Mouse (Mus musculus) layer of hippocampus, postnatal 10 days (tissue): ENCODE measurements around the gene Casr. TPM values are rescaled to one million over a fixed set of nuclear protein-coding genes. Genes with fewer than 3 reads are reported as not detected.

Experiments used
- DNase-seq, 2 experiments: peaks; one replicate each; pipeline ENCODE4 v3.0.0; 2021; ENCODE audit warnings: low spot score in 2 of 2
- total RNA-seq, 2 experiments: library from RNA; stranded (reverse); gene quantifications; 2 replicates each; pipeline ENCODE4 v1.2.3; 2021

The Casr gene
- total RNA-seq, 2 experiments from 2014 or later = 1.7 to 2.3 TPM

DNA sequence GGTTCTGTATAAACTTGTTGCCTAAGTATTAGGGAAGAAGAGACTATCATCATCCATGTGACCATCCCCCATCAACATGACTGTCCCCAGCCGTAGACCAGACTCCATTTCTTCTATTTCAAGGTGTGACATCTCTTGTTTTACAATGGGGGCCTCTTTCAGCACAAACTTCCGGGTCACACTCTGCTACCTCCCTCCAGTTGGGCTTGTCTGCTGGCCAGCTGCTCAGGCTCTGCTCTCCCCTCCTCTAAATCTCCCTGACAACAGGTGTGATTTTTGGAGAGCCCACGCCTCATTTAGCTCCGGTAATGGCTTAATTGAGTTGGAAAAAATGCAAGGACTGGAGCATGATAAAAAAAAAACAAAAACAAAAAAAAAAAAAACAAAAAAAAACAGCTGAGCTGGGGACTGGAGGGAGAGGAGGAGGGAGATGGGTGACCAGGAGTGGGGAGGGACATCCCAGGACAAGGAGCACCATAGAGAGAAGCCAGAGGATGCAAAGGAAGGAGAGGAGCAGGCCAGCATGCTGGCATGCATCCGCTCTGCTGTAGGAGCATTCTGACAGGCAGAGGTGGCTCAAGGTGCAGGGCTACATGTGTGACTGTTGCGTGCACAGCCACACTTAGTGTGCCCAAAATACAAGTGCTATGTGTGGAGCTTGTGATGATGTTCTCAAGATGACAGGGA lies 35.2 kb downstream of the Casr start:
- no peak for DNase-seq

DNA sequence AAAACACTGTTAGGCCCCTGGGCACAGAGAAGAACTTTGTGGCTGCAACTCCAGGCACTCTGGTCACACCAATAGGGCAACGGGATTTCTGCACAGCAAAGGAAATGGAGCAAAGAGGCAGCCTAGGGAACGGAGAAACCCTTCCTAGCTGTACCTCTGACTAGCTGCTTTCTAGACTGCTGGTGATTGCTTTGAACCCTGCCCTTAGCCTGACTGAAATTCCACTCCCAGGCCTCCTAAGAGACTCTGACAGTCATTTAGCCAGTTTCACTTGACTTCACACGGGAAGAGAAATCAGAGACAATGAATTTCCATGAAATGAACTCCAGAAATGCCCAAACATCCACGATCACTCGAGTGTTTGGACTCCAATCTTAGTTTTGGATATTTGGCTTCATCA lies 38.8 kb downstream of the Casr start:
- no peak for DNase-seq

DNA sequence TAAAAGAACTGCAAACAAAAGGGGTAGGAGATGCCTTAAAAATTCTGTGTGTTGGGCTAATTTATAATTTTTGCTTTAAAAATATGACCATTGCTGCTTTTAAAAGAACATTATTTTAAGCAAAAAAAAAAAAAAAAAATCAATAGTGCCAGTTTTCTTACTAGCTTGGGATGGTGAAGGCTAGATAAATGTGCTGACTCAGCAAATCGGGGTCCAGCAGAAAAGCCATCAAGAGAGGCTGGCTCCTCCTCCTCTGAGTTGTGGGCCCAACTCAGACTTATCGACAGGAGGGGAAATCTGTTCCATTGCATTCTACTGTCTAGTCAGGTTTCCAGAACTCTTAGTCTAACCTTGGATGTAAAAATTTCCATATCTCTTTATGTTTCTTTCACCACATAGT lies 45.6 kb downstream of the Casr start:
- no peak for DNase-seq

DNA sequence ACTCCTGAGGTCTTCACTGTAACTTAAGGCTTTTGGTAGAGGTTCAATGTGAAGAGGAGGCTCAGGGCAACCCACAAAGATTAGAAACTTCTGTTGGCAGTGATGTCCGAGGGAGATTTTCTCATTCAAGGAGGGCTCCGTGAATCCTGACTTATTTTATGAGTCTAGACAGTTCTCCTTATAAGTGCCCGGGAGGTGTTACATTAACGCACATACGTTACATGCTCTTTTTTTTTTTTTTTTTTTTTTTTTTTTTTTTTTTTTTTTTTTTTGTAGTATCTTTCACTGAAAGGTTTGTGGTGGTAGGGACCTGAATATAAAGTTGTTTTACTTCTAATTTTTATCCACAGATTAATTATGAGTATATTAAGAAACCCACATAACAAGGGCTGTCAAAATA lies 54.6 kb downstream of the Casr start:
- no peak for DNase-seq

DNA sequence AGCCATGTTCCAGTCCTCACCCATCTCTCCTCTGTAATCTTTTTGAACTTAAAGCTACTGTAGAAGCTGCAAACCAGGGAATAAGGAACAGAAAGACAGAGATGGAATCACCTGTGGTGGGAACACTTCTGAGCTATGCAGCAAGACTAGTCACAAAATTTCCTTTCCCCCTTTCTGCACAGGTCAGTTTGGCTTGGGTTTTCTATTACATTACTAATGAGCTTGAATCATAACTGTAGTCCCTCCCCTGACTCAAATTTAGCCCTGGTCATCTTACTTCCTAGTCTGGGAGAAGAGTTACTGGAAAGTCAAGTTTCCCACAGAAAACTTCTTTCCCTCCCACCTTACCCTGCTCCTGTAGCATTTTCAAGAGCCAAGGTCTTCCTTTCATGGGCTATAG lies 55.1 kb downstream of the Casr start:
- no peak for DNase-seq

DNA sequence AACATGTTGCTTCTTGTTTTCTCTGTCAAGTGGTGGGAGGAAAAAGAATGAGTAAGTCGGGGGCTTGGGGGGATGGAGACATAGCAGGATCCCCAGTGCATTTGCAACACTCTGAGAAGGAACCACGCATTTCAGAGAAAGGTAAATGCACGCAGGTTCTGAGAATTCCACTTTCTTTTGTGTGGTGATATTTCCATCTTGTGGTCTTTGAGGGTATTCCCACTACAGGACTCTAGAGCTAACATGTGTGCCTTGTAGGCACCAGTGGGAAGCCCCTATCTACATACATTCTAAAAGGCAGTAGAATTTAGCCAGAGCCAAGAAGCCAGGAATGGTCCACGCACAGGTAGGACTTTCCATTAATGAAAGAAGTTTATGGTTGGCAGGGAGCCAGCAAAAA lies 56.0 kb downstream of the Casr start:
- no peak for DNase-seq

DNA sequence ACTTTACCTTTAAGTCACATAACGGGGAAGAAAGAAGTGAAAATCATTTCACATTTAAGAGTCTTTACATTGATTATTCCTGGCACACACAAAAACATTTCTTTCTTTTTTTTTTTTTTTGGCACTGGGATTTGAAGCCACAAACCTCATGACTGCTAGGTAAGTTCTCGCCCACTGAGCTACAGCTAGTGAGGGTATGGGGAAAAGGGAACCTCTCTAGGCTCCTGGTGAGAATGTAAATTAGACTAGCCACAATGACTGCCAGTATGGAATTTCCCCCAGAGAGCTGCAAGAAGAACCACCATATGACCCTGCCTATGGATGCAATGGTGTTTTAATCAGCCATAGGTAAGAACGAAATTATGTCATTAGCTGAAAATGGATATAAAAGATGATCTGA lies 56.8 kb downstream of the Casr start:
- no peak for DNase-seq

DNA sequence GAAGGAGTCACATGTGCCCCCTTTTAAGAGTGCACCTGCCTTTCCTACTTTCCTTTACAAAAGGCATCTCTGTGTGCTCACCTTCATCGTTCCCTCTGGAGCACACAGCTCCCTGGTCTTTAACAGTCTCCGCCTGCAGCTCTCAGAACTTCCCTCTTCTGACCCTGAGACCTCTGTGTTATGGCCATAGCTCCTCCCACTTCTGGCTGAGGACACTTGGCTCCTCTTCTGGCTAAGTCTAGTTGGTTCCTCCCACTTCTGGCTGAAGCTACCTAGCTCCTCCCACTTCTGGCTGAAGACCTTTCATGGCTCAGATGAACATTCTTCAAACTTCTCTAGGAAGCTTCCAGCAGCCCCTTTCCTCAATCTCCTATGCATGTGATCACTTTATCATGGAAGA lies 59.7 kb downstream of the Casr start:
- no peak for DNase-seq

DNA sequence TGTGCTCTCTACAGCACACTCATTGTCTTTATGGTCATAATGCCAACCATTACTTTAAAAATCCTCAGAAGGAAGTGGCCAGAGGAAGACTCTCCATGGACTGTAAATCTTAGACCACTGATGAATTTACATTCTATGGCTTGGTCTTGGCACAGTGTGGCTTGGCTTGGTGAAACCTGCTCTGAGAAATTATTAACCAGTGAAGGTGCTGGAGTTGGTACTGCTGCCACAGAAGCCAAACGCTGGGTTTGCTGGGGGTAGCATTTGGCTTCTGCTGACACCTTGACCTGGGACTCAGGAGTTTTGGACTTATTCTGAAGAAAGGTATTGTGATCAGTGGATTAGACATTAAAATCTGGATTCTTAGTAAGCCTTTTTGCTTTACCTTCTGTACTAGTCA lies 69.5 kb downstream of the Casr start:
- no peak for DNase-seq

DNA sequence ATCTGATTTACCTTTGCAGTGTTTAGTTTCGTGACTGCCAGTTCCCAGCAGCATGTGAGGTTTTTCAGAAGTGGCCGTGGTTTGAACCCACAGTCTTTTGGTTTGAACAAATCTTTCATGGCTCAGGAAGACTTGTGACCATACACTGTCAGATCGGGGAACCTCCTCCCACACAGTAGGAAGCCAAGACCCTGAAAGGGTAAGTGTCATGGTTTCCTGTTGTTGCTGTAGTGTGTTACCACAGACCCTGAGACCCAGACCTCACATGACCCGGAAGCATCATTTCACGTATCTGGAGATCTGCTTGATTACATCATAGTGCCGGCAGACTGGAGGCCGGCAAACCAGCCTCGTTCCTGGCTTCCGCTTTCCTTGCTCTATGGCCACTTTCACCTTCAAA lies 85.1 kb downstream of the Casr start:
- no peak for DNase-seq

DNA sequence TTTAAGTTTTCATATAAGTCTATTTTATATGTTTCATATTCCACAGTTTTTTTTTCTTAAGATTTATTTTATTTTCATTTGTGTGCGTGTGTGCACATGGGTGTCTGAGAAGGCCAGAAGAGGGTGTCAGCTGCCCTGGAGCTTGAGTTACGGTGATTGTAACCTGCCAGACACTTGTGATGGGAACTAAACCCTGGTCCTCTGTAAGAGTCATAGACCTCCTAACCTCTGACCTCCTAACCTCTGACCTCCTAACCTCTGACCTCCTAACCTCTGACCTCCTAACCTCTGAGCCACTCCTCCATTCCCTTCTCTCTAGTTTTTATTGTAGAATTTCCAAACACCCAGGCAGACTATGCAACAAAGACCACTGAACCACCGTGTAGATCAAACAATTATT lies 86.4 kb downstream of the Casr start:
- no peak for DNase-seq

DNA sequence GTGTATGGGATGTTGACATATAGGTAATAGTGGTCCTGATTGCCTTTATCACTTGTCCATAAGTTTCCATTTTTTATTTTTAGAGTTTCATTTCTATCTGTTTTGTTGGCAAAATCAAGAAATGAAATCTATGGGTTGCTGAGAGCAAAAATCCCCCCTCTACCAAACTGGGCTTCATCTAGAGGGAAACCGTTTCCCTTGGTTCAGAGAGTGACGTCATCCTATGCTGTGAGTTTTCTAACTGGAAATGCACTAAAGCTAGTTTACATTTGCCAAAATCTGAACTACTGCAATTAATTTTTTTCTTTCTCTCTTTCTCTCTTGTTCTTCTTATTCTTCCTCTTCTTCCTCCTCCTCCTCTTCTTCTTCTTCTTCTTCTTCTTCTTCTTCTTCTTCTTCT lies 87.1 kb downstream of the Casr start:
- no peak for DNase-seq

DNA sequence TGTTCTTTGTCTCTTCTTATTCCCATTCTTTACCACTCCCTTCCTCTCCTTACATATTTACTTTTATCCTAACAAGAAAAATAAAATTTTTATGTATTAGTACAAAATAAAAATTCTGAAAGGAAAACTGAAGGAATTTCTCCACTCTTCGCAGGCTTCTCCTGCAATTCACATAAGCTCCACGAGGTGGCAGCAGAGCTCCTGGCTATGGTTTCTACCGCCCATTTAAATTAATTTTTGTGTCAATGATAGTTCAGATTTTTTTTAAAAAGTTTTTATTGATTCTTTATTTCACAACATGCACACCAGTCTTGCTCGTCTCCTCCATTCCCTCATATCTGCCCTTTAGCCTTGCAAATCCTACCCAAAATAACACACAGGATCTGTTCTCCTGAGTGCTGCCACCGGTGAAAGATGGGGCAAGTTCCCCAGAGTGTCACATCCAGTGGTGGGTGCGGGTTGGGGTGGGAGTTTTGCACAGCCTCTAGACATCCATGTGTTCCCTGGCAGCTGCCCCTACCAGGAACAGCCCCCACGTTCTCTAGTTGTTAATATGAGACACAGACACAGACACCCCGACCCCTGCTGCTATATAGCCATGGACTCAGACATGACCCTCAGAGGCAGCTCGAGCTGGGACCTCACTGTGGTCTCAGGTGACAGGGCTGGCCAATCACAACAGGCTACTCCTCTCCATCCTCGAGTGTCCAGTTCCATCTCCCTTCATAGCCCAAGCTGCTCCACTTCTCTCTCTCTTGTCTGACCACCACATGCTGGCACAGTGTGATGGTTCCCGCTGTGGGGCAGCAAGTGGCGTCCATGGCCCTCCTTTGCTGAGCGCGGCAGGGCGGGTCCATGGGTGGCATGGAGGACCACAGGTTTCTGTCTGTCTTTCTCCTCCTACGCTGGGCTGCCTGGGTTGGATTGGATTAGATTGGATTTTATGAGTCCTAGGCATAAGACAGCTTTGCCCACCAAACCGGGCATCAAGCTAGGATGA lies 88.4 kb downstream of the Casr start:
- peak; percentile 60 to 64 for DNase-seq

DNA sequence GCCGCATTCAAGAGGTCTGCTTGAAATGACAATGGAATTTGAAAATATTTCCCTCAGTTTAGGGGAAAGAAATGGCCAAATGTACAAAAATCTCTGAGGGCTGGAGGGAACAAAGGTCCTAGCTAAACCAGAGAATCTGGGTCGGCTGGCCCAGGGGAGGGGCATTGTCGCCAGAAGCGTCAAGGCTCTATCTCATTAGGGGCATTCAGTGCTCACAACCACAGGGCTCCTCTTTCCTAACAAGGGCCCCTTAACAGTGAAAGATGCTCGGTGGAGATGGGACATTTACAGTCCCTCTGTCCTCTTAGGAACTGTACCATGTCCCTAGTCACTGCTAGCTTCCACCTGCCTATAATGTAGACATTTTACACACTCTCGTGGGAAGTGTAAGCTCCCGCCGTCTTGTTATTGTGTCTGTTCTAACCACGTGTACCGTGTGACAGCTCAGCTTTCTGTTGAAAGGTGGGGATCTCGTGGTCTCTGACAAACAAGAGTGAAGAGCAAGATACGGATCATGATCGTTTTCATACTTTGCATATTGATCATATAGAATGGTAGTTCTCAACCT lies 90.8 kb downstream of the Casr start:
- DNase-seq = no peak

DNA sequence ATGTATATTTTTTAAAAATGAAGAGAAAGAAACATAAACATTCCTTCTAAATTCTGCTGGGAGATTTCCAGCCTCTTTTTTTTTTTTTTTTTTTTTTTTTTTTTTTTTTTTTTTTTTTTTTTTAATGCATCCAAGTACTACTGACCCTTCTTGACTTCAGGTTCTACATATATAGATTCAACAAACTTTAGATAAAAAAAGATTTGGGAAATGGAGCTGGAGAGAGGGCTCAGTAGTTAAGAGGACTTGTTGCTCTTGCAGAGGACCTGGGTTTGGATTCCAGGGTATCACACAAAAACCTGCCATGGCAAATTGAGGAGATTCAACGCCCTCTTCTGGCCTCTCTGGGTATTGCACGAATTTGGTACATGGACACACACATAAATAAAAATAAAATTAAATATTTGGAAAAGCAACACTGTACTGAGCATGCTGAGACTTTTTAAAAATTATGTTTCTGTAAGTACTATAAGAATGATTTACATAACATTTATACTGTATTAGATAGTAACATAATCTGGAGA lies 91.9 kb downstream of the Casr start:
- peak in 1 of 2 experiments; percentile 19 for DNase-seq

DNA sequence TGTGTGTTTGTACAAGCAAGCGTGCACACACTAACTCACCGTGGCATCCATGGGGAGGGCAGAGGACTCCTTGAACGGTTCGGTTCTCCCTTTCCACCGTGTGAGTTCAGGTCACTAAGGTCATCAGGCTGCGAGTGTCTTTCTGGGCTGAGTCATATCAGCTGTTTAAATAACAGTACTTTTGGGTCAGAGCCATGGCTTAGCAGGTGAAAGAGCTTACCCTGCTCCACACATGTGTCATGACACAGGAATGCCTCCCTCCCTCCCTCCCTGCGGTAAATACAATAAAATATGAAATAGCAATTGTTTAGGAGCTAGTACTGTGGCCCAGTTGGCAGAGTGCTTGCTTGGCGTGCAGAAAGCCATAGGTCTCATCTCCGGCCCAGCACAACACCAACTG lies 92.6 kb downstream of the Casr start:
- no peak for DNase-seq

DNA sequence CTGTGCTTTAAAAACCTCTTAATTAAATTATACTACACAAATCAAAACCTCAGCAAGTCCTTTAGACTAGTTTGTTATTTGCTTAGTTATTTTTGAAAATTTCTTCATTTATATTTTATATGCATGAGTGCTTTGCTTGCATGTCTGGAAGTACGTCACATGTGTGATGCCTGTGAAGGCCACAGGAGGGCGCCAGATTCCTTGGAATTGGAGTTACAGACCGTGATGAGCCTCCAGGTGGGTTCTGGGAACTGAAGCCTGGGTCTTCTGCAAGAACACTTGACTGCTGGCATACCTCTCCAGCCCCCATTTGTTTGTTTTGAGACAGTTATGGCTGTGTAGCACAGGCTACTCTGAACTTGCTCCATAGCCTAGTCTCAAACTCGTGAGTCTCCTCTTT lies 93.1 kb downstream of the Casr start:
- DNase-seq = no peak

DNA sequence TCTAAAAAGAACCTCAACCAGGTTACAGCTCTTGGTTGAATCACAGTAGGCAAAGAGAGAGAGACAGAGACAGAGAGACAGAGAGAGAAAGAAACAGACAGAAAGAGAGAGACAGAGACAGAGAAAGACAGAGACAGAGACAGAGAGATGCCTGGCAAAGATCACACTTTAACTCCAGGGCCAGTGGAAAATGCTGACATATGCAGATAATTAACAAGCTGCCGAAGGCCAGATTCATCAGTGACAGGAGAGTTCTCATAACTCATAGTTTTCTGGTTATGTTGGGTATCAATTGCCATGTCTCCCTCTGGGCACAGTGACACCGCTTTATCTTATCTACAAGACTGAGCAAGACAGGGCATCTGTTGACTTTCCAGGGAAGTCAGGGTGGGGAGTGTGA lies 94.0 kb downstream of the Casr start:
- DNase-seq = no peak

DNA sequence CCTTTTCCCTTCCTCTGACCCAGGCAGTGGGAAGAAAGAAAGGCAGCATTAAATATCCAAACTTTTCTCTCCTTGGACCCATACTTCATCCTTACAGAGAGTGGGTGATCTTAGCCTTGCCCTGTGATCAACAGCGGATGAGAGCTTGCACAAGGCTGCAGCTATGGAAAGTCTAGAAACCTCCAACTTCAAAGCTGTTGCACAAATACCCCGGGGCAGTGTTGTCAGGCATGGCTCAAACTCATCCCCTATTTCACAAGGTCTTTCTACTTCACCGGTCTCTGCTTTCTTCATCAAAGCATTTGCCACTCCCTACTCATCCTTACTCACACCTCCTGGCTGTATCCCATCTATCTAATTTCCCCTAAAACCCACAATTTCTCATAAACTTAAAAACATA lies 96.5 kb downstream of the Casr start:
- DNase-seq = no peak

DNA sequence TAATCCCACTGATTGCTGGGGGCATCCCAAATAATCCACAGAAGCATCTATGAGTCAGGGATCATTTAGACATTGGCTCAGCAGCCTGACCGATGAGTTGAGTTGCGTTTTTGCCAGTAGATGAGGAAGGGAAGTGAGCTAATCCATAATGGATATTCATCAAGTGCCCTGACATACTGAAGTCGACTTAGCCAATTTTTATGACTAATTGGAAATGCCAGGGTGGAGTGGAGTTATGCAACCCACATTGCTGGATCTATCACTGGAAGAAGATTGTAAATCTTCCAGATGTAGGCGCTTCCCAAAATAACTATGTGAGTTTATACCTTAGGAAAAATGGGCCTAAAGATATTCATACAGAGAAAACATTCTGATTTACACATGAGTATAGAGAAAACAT lies 97.9 kb downstream of the Casr start:
- no peak for DNase-seq

DNA sequence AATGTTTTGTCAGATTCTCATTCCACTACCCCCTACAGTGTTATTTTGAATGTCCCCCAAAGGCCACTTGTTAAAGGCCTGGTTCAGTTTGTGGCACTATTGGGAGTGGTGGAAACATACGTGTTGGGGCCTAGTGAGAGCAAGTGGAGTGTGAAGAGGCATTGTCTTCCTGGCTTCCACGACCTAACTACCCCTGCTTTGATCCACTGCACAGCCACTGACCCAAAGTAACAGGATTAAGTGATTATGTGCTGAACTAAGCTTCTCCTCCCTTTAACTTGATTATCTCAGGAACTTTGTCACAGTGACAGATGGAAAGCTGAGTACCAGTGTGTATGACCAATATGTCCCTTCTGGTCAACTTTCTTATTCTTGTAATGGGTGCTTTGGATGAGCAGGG lies 101.5 kb downstream of the Casr start:
- no peak for DNase-seq

DNA sequence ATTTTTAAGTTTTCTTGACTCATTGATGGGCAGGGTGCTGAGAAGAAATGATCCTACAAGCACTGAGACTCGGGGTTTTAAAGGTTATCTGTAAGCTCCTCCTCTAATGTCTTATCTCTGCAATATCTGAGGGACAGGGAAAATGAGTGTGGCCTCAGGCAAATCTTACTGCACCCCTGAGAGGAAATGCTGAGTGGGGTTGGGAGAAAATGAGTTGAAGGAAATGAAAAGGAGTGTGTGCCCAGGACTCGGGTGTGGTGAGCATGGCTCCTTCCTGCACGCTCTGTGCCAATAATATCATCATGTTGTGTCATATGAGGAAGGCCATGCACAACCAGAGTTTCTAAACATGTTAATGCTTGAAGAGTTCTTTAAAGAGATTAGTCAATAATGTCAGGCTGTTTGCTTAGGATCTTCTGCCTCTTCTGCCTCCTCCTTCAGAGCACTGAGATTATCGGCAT lies 106.6 kb downstream of the Casr start, which contains the start of gene Stfa3:
Stfa3 (minus strand) TSS at position 51 of the 461 bp plus-strand sequence.
- DNase-seq = no peak
